Mouse (Mus musculus) midbrain, embryonic 12.5 days (tissue): ENCODE data around the gene Rsph6a. TPM values are rescaled to one million over a fixed set of nuclear protein-coding genes. Genes with fewer than 3 reads are reported as not detected.
A peak's percentile ranks its signal among the peaks of the same experiment; 100 is the strongest.
"Not testable (repeated sequence)": the region's sequence is repeated elsewhere in the genome, so short reads cannot be mapped to it uniquely, and the experiment has no call there.

Experiments
- ATAC-seq: fragments of 200-750 bp; cut with Nextera tagmentation; 2 replicates; pipeline ENCODE4 v1.8.0; 2017; ENCODE audit warnings: low read depth, moderate TSS enrichment, moderate library complexity; ENCODE audit not compliant: low FRiP score
- H3K27ac ChIP-seq: fragments of 300-500 bp; sonication (generic); replicated peaks from 2 replicates; pipeline ENCODE4 v1.5.1; 2016; ENCODE audit warnings: mild to moderate bottlenecking
- H3K27me3 ChIP-seq: fragments of 300-500 bp; sonication (generic); 2 replicates; pipeline ENCODE4 v1.6.1; 2016; ENCODE audit warnings: mild to moderate bottlenecking
- H3K36me3 ChIP-seq: fragments of 300-500 bp; sonication (generic); 2 replicates; pipeline ENCODE4 v1.6.1; 2016
- H3K4me1 ChIP-seq: fragments of 300-500 bp; sonication (generic); 2 replicates; pipeline ENCODE4 v1.6.1; 2016
- H3K4me2 ChIP-seq: fragments of 300-500 bp; sonication (generic); replicated peaks from 2 replicates; pipeline ENCODE4 v1.6.1; 2016; ENCODE audit warnings: mild to moderate bottlenecking, moderate library complexity
- H3K4me3 ChIP-seq: fragments of 300-500 bp; sonication (generic); 2 replicates; pipeline ENCODE4 v1.5.1; 2016; ENCODE audit warnings: mild to moderate bottlenecking
- H3K9ac ChIP-seq: fragments of 300-500 bp; sonication (generic); replicated peaks from 2 replicates; pipeline ENCODE4 v1.6.1; 2016; ENCODE audit warnings: mild to moderate bottlenecking, moderate library complexity
- H3K9me3 ChIP-seq: fragments of 300-500 bp; sonication (generic); 2 replicates; pipeline ENCODE4 v1.6.1; 2016; ENCODE audit warnings: mild to moderate bottlenecking
- WGBS: fragments of 180-500 bp; shearing (Covaris S2); methylation state at CpG from one replicate; pipeline ENCODE4 v1.1.7; 2016; 5-methylcytosine and 5-hydroxymethylcytosine counted together
- polyA plus RNA-seq: library from polyadenylated mRNA; unstranded; fragments of >200 nt; fragmentation: Nextera tagmentation; extraction: Ambion mirVana; gene quantifications from 2 replicates; pipeline ENCODE4 v1.2.1, GENCODE M21; 2016

Gene Rsph6a
- polyA plus RNA-seq, 1 experiment from 2014 or later, result not detected

- no peak for ATAC-seq
- 91% methylated on average over 8 of the region's 8 CpGs for WGBS
- peaks cover 81% of the 10 kb centered on the region for H3K36me3 ChIP-seq
Observed at GRCm38 (mm10) chr7:19050172-19050571, 4.3 kb upstream of the Rsph6a start.

GRCm38 (mm10) chr7:19051161-19051560, 3.3 kb upstream of the Rsph6a start:
- 71% methylated on average over 4 of the region's 4 CpGs for WGBS
- H3K4me1 ChIP-seq, result peaks cover 12% of the 10 kb centered on the region
- H3K4me3 ChIP-seq, result no peak overlapping the region
- no peaks in the 10 kb centered on the region for H3K9me3 ChIP-seq
- no peaks in the 10 kb centered on the region for H3K27me3 ChIP-seq
- ATAC-seq, result no peak
- H3K27ac ChIP-seq, result no peak overlapping the region
- no peak overlapping the region for H3K4me2 ChIP-seq
- peaks cover 71% of the 10 kb centered on the region for H3K36me3 ChIP-seq
- H3K9ac ChIP-seq, result no peak overlapping the region

More at GRCm38 (mm10) chr7:19050172-19050571, 4.3 kb upstream of the Rsph6a start:
- H3K9me3 ChIP-seq, result no peaks in the 10 kb centered on the region
- no peak overlapping the region for H3K27ac ChIP-seq
- no peak overlapping the region for H3K9ac ChIP-seq
- no peaks in the 10 kb centered on the region for H3K27me3 ChIP-seq
- peaks cover 12% of the 10 kb centered on the region for H3K4me1 ChIP-seq
- H3K4me2 ChIP-seq, result no peak overlapping the region
- H3K4me3 ChIP-seq, result no peak overlapping the region

GRCm38 (mm10) chr7:19052345-19053135, 1.9 kb upstream of the Rsph6a start:
- WGBS, result 91% methylated on average over 15 of the region's 15 CpGs
- Histone ChIP-seq H3K27me3 (no peaks in the 10 kb centered on the region), H3K27ac (no peak overlapping the region), H3K9ac (no peak overlapping the region), H3K36me3 (peaks cover 58% of the 10 kb centered on the region), H3K9me3 (no peaks in the 10 kb centered on the region), H3K4me3 (no peak overlapping the region), H3K4me1 (peaks cover 12% of the 10 kb centered on the region), H3K4me2 (no peak overlapping the region)
- ATAC-seq, result no peak

- Histone ChIP-seq H3K9me3 (no peaks in the 10 kb centered on the region), H3K4me3 (no peak overlapping the region), H3K4me2 (no peak overlapping the region), H3K27ac (no peak overlapping the region), H3K36me3 (peaks cover 52% of the 10 kb centered on the region), H3K4me1 (peaks cover 12% of the 10 kb centered on the region), H3K27me3 (no peaks in the 10 kb centered on the region), H3K9ac (no peak overlapping the region)
- 94% methylated on average over 7 of the region's 7 CpGs for WGBS
- no peak for ATAC-seq
Observed at GRCm38 (mm10) chr7:19053136-19053532, 1.4 kb upstream of the Rsph6a start.

GRCm38 (mm10) chr7:19054777-19055076, 237 bp downstream of the Rsph6a start:
- 64% methylated on average over 9 of the region's 9 CpGs for WGBS
- peak overlapping the region; percentile 23 for H3K4me3 ChIP-seq
- no peak; the same call in none of the 2 replicates for ATAC-seq
- H3K4me1 ChIP-seq, result peaks cover 12% of the 10 kb centered on the region
- no peaks in the 10 kb centered on the region for H3K9me3 ChIP-seq
- H3K36me3 ChIP-seq, result peaks cover 36% of the 10 kb centered on the region
- no peak overlapping the region for H3K27ac ChIP-seq
- H3K27me3 ChIP-seq, result no peaks in the 10 kb centered on the region
- H3K4me2 ChIP-seq, result peak overlapping the region; percentile 55
- H3K9ac ChIP-seq, result no peak overlapping the region; the same call in 1 of the 2 replicates

GRCm38 (mm10) chr7:19055108-19055507, 618 bp downstream of the Rsph6a start:
- Histone ChIP-seq H3K4me2 (no peak overlapping the region), H3K27ac (no peak overlapping the region), H3K9me3 (no peaks in the 10 kb centered on the region), H3K9ac (no peak overlapping the region), H3K36me3 (peaks cover 32% of the 10 kb centered on the region), H3K4me1 (peaks cover 12% of the 10 kb centered on the region), H3K27me3 (no peaks in the 10 kb centered on the region), H3K4me3 (no peak overlapping the region)
- WGBS, result 96% methylated on average over 8 of the region's 8 CpGs
- ATAC-seq, result 0 out of 2 replicates have a peak, but pooled peaks have one; percentile 5

- Histone ChIP-seq H3K4me1 (peaks cover 12% of the 10 kb centered on the region), H3K27ac (no peak overlapping the region), H3K9ac (no peak overlapping the region), H3K4me2 (no peak overlapping the region), H3K4me3 (no peak overlapping the region), H3K27me3 (no peaks in the 10 kb centered on the region), H3K9me3 (no peaks in the 10 kb centered on the region), H3K36me3 (peaks cover 9% of the 10 kb centered on the region)
- 88% methylated on average over 10 of the region's 10 CpGs for WGBS
- ATAC-seq, result no peak
Observed at GRCm38 (mm10) chr7:19057405-19057804, 2.9 kb downstream of the Rsph6a start.

GRCm38 (mm10) chr7:19065896-19066295, 11.4 kb downstream of the Rsph6a start:
- peaks cover 37% of the 10 kb centered on the region for H3K27me3 ChIP-seq
- no peaks in the 10 kb centered on the region for H3K4me1 ChIP-seq
- H3K4me2 ChIP-seq, result no peak overlapping the region
- H3K36me3 ChIP-seq, result no peaks in the 10 kb centered on the region
- no peak overlapping the region for H3K9ac ChIP-seq
- H3K9me3 ChIP-seq, result no peaks in the 10 kb centered on the region
- 53% methylated on average over 13 of the region's 13 CpGs for WGBS
- H3K4me3 ChIP-seq, result 0 out of 2 replicates have a peak overlapping the region, but pooled peaks have one; percentile 10
- no peak for ATAC-seq
- H3K27ac ChIP-seq, result no peak overlapping the region

GRCm38 (mm10) chr7:19067063-19067462, 12.6 kb downstream of the Rsph6a start:
- ATAC-seq, result no peak
- Histone ChIP-seq H3K4me1 (no peaks in the 10 kb centered on the region), H3K9me3 (no peaks in the 10 kb centered on the region), H3K9ac (no peak overlapping the region), H3K27ac (no peak overlapping the region), H3K4me3 (no peak overlapping the region), H3K4me2 (no peak overlapping the region), H3K27me3 (peaks cover 37% of the 10 kb centered on the region), H3K36me3 (no peaks in the 10 kb centered on the region)
- WGBS, result 41% methylated on average over 14 of the region's 14 CpGs

GRCm38 (mm10) chr7:19067935-19068334, 13.4 kb downstream of the Rsph6a start:
- Histone ChIP-seq H3K9me3 (no peaks in the 10 kb centered on the region), H3K4me2 (no peak overlapping the region), H3K4me3 (no peak overlapping the region), H3K27ac (no peak overlapping the region), H3K36me3 (no peaks in the 10 kb centered on the region), H3K9ac (no peak overlapping the region), H3K4me1 (no peaks in the 10 kb centered on the region), H3K27me3 (peaks cover 37% of the 10 kb centered on the region)
- WGBS, result 76% methylated on average over 11 of the region's 14 CpGs
- no peak for ATAC-seq

- WGBS, result 13% methylated on average over 2 of the region's 2 CpGs
- no peak overlapping the region for H3K9ac ChIP-seq
- no peak overlapping the region for H3K4me3 ChIP-seq
- H3K27me3 ChIP-seq, result peaks cover 37% of the 10 kb centered on the region
- H3K36me3 ChIP-seq, result no peaks in the 10 kb centered on the region
- ATAC-seq, result no peak
- H3K4me2 ChIP-seq, result no peak overlapping the region
- H3K27ac ChIP-seq, result no peak overlapping the region
- H3K9me3 ChIP-seq, result no peaks in the 10 kb centered on the region
- no peaks in the 10 kb centered on the region for H3K4me1 ChIP-seq
Observed at GRCm38 (mm10) chr7:19068707-19069106, 14.2 kb downstream of the Rsph6a start.

GRCm38 (mm10) chr7:19069500-19069899, 15.0 kb downstream of the Rsph6a start:
- ATAC-seq, result no peak
- no peaks in the 10 kb centered on the region for H3K4me1 ChIP-seq
- peaks cover 33% of the 10 kb centered on the region for H3K27me3 ChIP-seq
- no peaks in the 10 kb centered on the region for H3K36me3 ChIP-seq
- H3K4me3 ChIP-seq, result no peak overlapping the region
- WGBS, result 45% methylated on average over 3 of the region's 3 CpGs
- H3K9me3 ChIP-seq, result no peaks in the 10 kb centered on the region
- no peak overlapping the region for H3K27ac ChIP-seq
- no peak overlapping the region for H3K4me2 ChIP-seq
- no peak overlapping the region for H3K9ac ChIP-seq

GRCm38 (mm10) chr7:19071024-19071423, 16.5 kb downstream of the Rsph6a start:
- H3K9me3 ChIP-seq, H3K36me3 ChIP-seq, H3K27ac ChIP-seq, H3K9ac ChIP-seq, ATAC-seq, H3K4me2 ChIP-seq, H3K4me3 ChIP-seq, H3K4me1 ChIP-seq: not testable (repeated sequence)
- 62% methylated on average over 3 of the region's 3 CpGs for WGBS
- H3K27me3 ChIP-seq, result peaks cover 17% of the 10 kb centered on the region
